Mouse (Mus musculus): Measurements from ENCODE around the gene Cpsf6.

- TF ChIP-seq POLR2A (IDR thresholded peaks at IDR 0.05; ENCODE audit: low read depth, low read length), result no peak
- TF ChIP-seq CTCF (conservative IDR thresholded peaks at IDR 0.05; ENCODE audit: insufficient read depth, insufficient read length, low read depth, low read length), result no peak; the same call in 1 of the 2 replicates
These were observed 34.0 kb upstream of the Cpsf6 start for GRCm38 (mm10) chr10:117413562-117414527.

All from kidney, adult 2 months (tissue).